Mouse (Mus musculus) ES-E14 (cell line): ENCODE measurements around the gene Slc2a3.

Source experiments
- CHD2 ChIP-seq: IDR thresholded peaks from 2 replicates; pipeline ENCODE4 v1.6.1; 2014; ENCODE audit warnings: mild to moderate bottlenecking, low read depth, low read length, inconsistent platforms
- MAFK ChIP-seq: IDR thresholded peaks from 2 replicates; pipeline ENCODE4 v1.6.1; 2014; ENCODE audit warnings: mild to moderate bottlenecking, low read depth, low read length, inconsistent platforms; ENCODE audit not compliant: insufficient read depth
- ZC3H11A ChIP-seq: IDR thresholded peaks from 2 replicates; pipeline ENCODE4 v1.6.1; 2012; ENCODE audit warnings: low read depth, mild to moderate bottlenecking, inconsistent platforms, low read length, borderline replicate concordance

GRCm38 (mm10) chr6:122695398-122695797, 106.0 kb downstream of the Slc2a3 start:
- no peak for TF ChIP-seq CHD2
- no peak for TF ChIP-seq MAFK
- no peak for TF ChIP-seq ZC3H11A
